Mouse (Mus musculus) urinary bladder, adult 2 months (tissue): ENCODE results near the gene Cyb561d2. TPM values are rescaled to one million over a fixed set of nuclear protein-coding genes. Genes with fewer than 3 reads are reported as not detected.
"Not testable (repeated sequence)": the region's sequence is repeated elsewhere in the genome, so short reads cannot be mapped to it uniquely, and the experiment has no call there.

Experiments used
- DNase-seq: peaks from one replicate; pipeline ENCODE4 v3.0.0; 2022; ENCODE audit warnings: low spot score
- polyA plus RNA-seq: library from polyadenylated mRNA; depleted of rRNA; stranded (reverse); fragments of >200 nt; gene quantifications from 2 replicates; pipeline ENCODE4 v1.2.3, GENCODE M21; 2012; rRNA removed

Gene Cyb561d2
- polyA plus RNA-seq, result 15.2 and 19.4 TPM in 2 replicates

DNA sequence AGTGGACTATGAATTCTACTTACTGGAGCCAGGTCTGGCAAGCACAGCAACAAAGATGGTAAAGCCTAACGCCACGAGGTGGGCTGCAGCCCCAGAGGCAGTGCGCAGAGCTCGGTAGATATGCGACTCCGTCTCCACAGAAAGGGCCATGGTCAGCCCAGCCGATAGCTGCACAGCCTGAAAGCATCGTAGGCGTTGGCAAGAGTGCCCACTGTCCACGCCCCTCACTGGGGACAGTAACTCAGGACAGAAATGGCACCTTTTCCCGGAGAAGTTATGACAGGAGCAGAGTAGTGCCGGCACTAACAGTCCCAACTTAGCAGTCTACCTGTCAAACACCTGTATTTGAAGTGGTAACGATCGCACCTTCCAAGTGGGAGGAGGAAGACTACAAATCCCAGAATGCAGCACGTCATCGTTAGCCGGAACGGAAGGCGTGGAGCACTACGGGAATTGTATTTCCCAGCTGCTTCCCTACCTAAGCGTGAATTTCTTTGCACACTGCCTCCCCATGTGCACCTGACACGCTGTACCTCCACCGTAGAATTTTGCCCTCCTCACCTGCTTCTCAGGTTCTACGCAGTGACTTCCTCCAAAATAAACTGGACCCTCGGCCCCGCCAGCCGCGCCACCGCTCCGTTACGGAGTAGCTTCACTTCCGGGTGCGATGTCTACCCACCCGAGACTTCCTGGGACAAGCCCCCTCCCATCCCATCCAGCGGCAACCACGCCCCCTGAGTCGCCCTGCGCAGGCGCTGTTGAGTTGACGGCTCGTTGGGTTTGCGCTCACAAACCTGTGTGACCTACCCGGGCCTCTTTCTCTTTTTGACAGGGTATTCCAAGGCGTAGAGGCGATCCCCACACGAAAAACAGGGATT lies at the start of gene Cyb561d2, which contains the start of gene Nprl2:
Cyb561d2 (minus strand) TSS at position 720 of the 878 bp plus-strand sequence.
Nprl2 (plus strand) TSS at position 753 of the 878 bp plus-strand sequence.
- DNase-seq, result peak; percentile 88

DNA sequence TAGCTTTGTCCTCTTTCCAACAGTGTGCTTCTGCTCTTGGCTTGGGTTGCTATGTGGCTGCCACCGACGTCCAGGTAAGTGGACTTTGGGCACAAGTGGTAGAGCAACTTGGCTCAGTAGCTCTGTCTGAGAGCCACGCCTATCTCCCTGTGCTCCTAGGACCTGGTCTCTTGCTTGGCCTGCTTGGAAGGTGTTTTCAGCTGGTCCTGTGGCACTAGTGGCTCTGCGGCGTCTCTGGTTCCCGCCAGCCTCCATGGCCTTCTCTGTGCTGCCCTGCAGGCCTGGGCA lies 48.7 kb upstream of the Cyb561d2 start:
- DNase-seq, result no peak

DNA sequence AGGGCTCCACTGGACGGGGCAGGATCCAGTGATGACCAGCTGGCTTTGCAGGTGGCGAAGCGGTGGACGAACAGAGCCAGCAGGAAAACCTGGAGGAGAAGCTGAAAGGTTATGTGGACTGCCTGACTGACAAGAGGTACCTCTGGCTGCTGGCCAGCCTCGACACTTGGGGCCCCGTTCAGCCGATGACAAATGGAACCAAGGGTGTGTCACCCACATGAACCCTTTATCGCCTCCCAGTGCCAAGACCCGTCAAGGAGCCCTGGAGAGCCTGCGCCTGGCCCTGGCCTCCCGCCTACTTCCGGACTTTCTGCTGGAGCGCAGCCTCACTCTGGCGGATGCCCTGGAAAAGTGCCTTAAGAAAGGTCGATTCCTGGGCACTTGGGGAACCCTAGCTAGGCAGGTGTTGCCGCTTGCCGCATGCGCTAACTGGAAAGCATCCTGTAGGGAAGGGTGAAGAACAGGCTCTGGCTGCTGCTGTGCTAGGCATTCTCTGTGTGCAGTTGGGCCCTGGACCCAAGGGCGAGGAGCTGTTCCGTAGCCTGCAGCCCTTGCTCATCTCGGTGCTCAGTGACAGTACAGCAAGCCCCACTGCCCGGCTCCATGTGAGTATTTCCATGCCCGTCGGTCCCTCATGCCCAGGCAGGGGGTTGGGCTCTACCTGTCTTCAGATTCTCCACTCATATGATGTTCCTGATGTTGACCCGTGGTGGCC lies 48.2 kb upstream of the Cyb561d2 start:
- DNase-seq, result no peak

DNA sequence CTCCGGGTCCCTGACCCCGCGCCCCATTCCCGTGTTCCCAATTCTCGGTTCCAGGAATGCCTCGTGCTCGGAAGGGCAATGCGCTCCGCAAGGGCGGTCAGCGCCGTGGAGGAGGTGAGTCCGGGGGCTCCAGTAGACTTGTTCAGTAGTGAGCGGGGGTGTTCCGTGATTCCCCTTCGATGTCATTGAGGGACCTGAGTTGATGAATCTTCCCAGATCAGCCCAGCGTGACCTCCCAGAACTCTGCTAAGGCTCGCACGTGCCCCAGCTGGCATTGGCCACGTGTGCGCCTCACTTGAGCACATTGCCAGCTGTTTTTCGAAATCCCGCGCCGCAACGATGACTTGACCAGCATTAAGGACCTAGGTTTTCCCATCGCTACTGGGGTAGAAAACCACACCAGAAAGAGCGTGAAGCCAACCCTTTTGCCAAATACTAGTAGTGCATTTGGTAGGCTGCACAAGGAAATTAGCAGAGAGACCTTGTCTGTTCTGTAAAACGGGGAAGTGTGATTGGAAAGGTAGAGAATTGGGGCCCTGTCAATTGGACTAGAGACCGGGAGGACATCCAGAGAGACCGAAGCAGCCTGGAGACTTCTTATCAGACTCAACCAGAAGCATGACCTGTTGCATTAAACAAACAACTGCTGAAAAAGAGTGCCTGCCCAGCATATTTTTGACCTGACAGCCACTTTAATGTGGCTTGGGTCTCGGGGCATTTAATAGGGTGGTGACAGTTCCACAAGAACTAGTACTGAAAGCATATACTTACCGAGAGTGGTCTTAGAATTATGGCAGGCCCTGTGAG lies 46.0 kb upstream of the Cyb561d2 start:
- no peak for DNase-seq

DNA sequence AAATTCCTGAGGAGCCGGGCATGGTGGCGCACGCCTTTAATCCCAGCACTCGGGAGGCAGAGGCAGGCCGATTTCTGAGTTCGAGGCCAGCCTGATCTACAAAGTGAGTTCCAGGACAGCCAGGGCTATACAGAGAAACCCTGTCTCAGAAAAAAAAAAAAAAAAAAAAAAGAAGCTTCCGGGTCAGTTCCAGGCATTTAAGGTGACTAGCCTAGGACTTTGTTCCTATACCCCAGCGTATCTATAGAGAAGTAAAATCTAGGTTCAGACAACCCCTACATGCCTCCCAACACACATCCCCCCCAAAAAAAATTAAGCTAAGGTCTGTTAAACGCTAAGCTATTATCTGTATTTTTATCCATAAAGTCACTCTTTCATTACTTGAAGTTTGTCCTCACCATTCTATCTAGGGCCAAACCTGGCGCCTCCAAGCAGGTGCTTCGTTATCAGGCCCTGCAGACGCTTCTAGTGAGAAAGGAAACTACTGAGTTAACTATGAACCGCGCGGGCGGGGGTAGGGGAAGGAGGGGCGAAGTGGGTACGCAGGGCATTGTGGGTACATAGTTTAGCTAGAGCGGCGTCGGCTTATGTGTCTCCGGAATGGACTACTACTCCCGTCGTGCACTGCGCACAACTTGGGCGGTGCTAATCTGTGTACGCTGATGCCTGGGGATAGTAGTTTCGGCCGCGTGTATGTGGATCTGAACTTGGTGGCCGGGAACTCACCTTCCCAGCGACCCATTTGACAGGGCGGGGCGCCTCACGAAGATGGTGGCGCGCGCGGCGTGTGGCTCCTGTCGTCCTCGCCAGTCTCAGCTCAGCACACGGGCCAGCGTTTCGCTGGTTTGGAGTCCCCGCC lies 45.2 kb upstream of the Cyb561d2 start, which contains the start of gene Ifrd2:
Ifrd2 (plus strand) TSS at position 669 of the 859 bp plus-strand sequence.
- peak; percentile 79 for DNase-seq

DNA sequence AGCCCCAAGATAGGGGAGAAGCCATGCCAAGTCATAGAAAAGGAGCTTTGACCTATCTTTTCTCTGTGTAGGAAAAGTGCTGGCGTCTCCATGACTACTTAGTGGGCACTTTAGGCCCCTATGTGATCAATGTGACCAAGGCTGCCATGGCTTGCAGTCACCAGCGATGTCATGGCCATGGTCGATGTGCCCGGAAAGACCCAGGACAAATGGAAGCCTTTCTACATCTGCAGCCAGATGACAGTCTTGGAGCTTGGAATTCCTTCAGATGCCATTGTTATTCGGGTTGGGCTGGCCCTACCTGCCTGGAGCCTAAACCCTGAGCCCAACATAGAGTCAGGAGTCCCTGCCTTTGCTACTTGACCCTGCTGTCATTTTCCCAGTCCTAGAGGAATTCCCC lies 44.5 kb upstream of the Cyb561d2 start:
- no peak for DNase-seq

DNA sequence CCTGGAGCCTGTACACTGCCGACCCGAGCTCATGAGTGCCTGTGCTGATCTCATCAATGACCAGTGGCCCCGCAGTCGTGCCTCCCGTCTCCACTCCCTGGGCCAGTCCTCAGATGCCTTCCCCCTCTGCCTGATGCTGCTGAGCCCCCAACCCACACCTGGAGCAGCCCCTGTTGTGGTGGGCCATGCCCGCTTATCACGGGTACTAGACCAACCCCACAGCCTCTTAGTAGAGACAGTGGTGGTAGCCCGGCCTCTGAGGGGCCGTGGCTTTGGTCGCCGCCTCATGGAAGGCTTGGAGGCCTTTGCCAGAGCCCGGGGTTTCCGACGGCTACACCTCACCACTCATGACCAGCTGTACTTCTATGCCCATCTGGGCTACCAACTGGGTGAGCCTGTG lies 41.2 kb upstream of the Cyb561d2 start:
- DNase-seq, result no peak

DNA sequence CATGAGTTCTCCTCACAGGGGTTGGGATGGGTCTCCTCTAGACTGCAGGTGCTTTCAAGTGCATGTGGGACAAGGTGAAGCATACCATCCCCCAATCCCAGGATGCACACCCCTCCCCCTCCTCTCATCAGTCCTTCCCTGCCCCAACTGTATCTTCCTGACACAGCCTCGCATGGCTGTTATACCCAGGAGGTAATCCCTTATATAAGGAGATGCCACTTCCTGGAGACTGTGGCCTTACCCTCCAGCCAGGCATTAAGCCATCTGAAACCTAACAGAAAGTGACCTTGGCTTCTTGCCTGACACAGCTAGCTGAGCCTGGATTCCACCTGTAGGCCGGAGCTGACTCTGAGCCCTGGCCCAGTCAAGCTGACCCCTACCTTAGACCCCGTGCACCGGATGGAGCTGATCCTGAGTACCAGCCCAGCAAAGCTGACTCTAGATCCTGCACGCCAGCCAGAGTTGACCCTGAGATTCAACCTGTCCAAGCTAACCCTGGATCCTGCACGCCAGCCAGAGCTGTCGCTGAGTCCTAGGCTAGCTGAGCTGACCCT lies 40.6 kb upstream of the Cyb561d2 start:
- DNase-seq, result no peak

DNA sequence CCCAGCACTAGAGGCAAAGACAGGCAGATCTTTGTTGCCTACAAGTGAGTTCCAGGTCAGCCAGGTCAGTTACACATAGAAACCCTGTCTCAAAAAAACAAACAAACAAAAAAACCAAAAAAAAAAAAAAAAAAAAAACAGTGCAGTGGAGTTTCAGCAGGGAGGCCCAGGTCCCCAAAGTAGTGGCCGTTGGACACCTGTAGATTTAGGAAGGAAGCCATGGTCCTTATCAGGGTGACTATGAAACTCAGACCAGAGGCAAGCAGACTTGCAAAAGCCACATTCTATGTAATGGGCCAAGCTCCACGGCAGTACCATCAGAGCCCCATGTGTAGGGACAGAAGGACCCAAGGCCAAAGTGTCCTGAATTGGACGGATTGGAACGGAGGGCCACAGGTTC lies 39.6 kb upstream of the Cyb561d2 start:
- no peak for DNase-seq

DNA sequence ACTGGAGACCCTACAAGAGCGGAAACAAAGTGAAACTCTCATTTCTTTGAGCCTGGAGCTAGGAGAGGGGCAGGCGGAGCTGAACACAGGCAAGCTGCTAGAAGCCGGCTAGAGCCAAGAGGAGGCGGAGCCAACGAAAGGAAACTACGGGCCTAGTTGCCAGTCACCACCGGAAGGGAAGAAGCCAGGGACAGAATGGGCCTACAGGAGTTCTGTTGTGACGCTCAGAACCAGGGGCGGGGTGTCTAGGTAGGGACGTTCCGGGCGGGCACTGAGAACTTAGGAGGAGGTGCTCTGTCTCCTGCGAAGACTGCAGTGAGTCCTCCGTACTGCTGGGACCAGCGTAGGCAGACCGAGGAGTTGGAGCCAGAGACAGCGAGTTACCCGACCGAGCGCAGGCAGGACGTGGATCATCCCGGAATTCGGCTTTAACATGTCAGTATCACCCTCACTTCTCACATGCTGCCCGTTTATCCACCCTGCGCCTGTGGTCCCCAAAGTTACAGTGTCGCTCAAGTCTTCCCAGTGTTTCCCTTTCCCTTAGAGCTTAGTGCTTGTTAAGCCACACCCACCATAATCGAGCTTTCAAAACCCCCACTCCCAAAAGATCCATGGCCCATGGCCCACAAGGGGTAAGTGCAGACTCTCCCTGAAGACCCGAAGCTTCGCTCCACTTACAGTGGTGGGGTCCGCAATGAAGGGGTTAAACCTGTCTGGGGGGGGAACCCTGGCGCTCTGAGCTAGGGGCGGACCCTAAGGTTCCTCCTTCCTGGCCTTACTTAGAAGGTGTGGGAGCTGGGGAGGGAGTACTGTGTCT lies 38.7 kb upstream of the Cyb561d2 start, which contains the start of gene Hyal3:
Hyal3 (plus strand) TSS at position 318 of the 817 bp plus-strand sequence.
- DNase-seq, result peak; percentile 76

DNA sequence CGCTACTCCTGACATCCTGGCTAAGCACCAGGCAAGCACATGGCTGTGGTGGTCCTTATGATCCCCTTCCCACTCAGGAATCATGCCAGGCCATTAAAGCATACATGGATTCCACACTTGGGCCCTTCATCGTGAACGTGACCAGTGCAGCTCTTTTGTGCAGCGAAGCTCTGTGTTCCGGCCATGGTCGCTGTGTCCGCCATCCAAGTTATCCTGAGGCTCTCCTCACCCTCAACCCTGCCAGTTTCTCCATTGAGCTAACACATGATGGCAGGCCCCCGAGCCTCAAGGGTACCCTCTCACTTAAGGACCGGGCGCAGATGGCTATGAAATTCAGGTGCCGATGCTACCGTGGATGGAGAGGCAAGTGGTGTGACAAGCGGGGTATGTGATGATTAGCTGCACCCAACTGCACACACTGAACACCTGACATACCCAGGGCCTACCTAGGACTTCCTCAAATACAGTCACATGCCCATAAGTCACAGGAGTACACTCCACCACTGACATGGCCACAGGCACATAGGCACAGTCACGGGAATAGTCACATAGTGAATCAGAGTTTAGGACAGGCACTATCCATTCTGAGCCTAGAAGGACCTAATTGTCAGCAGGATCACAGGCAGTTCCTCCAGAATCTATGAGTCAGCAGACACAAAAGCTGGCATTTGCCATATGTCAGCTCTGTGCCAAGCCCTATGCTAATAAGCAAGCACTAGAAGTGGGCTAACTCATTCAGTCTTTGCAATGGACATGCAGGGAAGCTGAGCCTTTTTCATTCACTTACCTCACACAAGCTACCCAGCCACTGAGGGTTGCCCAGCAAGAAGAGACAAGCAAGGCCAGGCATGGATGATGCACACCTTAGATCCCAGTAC lies 37.3 kb upstream of the Cyb561d2 start:
- DNase-seq, result no peak

DNA sequence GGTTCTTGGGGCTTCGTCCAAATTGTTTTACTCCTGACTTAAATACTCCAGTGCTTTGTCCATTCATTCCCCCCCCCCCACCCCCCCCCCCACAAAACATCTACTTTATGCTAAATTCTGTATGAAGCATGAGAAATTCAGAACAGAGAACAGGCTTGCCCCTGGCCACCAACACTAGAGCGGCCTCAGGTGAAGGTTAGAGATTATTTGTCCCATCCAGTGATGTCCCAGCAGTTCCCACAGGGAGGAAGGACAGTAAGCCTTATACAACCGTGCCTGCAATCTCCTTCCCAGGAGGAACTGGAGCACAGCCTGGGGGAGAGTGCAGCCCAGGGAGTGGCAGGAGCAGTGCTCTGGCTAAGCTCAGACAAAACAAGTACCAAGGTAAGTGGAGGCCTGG lies 36.6 kb upstream of the Cyb561d2 start, which contains the start of gene Naa80:
Naa80 (plus strand) TSS at position 301 of the 400 bp plus-strand sequence.
- DNase-seq, result no peak

DNA sequence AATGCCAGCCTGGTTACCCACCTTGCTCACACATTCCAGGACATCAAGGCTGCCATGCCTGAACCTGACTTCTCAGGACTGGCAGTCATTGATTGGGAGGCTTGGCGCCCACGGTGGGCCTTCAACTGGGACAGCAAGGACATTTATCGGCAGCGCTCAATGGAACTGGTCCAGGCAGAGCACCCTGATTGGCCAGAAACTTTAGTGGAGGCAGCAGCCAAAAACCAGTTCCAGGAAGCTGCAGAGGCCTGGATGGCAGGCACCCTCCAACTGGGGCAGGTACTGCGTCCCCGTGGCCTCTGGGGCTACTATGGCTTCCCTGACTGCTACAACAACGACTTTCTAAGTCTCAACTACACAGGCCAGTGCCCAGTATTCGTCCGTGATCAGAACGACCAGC lies 35.9 kb upstream of the Cyb561d2 start:
- DNase-seq, result no peak

DNA sequence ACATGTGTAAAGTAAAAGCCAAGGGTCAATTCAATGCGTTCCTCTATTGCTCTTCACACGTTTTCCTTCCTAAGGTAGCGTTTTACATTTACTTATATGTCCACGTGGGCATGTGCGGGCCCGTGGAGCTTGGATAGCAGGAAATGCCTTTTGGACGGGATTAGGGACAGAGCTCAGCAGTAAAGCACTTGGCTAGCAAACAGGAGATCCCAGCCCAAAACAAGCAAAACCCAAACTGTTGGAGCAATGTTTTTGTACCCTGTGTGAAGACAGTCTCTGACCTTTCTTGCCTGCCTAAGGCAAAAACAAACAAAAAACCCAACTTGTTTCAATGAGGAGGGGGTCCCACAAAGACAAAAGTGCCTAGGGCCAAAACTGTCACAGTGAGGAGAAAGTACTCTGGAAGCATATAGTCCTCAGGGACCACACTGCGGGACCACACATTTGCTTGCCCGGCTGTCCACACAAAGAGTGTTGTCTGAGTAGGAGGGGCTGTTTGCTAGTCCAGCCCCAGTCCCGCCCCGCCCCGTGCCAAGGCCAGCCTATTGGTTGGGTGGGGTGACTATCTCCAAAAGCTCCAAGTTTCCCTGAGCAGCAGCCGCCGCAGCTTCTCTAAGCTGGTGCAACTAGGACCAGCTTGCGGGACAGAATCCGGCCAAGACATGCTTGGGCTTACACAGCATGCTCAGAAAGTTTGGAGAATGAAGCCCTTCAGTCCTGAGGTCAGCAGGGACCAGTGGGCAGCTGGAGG lies 34.5 kb upstream of the Cyb561d2 start, which contains the start of gene Hyal1:
Hyal1 (plus strand) TSS at position 571 of the 751 bp plus-strand sequence.
- DNase-seq, result peak; percentile 73

DNA sequence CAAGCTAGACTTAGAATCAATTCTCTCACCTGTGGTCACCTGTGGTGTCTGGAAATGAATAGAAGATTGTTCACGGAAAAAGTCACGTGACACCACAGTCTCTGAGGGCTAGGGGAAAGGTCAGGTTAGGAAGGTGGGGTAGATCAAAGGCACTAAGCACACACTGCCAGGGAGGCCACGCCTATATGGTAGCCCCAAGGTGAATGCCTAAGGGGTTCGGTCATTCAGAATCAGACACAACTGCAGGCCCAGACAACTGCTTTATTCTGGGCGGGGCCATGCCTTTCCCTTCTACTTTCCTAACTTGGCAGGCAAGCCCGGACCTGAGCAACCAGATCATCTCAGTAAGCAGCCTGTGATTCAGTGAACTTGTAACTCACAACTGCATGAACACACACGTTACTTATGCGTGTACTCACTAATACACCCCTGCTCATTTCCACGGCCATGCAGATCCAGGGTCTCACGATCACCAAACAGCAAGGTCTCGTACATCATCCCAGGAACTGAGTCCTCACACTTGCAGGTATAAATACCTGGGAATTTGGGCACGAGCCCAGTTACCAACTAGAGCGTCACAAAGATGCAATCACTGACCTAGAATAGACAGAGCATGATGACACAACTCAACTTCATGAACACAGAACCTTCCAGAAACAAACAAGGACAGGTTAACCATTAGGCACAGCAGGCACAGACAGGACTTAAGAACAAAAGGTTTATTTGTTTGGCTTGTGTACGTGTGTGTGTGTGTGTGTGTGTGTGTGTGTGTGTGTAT lies 33.8 kb upstream of the Cyb561d2 start:
- no peak for DNase-seq

DNA sequence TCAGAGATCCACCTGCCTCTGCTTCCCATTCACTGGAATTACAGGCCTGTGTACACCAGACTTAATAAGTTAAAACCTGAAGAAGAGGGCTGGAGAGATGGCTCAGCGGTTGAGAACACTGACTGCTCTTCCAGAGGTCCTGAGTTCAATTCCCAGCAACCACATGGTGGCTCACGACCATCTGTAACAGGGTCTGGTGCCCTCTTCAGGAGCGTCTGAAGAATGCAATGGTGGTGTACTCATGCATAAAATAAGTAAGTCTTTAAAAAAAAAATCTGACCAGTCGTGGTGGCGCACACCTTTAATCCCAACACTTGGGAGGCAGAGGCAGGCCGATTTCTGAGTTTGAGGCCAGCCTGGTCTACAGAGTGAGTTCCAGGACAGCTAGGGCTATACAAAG lies 31.8 kb upstream of the Cyb561d2 start:
- DNase-seq, result not testable (repeated sequence)

DNA sequence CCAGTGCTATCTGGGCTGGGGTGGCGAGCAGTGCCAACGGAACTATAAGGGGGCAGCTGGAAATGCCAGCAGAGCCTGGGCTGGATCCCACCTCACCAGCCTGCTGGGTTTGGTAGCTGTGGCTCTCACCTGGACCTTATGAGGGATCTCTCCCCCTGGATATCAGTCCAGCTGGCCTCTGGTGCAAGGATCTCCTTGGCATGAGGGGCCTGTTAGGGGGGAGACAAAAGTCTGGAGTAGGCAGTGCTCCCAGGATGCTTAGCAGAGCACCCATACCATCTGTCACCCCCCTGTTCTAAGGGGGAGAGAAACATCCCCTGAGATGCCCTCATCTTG lies 30.3 kb upstream of the Cyb561d2 start:
- no peak for DNase-seq
